Mouse (Mus musculus) kidney, adult 8-10 months (tissue): ENCODE results near the gene 5730455P16Rik.
"Not testable (repeated sequence)": the region's sequence is repeated elsewhere in the genome, so short reads cannot be mapped to it uniquely, and the experiment has no call there.

Experiments
- DNase-seq, 2 experiments: peaks; one replicate each; pipeline ENCODE4 v3.0.0; 2022

5730455P16Rik gene

DNA sequence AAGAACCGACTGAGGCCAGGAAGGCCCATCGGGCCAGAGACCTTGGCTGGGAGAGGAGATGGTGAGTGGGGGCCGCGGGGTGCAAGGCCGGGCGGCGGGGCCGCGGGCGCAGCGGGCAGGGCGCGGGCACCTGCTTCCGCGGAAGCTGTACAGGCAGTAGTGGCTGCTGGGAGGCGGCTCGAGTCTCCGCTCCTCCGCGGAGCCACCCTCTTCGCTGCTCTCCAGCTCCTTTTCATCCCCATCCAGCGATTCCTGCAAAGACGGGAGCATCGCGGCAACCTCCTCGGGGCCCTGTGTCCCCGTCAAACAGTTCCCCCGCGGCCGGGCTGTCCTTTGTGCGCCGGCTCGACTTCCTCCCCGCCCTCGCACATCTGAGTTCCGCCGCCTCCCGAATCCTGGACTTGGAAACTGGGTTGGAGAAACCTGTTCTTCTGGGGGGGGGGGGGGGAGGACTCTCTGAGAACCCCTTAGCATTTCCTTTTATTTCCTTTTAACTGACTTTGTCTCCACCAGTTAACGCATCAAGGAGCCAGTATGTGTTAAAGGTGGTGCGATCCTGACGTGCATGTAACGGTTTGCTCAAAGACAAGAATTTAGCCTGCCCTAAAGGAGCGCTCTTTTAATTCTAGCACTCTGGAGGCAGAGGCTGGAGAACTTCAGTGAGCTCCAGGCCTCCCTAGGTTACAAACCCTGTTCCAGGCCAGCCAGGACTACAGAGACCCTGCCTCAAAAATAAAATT lies at the start of gene 5730455P16Rik:
TSS of gene 5730455P16Rik (minus strand) at position 323 of the 740 bp plus-strand sequence.
- DNase-seq, result peak; percentile 55 to 77

DNA sequence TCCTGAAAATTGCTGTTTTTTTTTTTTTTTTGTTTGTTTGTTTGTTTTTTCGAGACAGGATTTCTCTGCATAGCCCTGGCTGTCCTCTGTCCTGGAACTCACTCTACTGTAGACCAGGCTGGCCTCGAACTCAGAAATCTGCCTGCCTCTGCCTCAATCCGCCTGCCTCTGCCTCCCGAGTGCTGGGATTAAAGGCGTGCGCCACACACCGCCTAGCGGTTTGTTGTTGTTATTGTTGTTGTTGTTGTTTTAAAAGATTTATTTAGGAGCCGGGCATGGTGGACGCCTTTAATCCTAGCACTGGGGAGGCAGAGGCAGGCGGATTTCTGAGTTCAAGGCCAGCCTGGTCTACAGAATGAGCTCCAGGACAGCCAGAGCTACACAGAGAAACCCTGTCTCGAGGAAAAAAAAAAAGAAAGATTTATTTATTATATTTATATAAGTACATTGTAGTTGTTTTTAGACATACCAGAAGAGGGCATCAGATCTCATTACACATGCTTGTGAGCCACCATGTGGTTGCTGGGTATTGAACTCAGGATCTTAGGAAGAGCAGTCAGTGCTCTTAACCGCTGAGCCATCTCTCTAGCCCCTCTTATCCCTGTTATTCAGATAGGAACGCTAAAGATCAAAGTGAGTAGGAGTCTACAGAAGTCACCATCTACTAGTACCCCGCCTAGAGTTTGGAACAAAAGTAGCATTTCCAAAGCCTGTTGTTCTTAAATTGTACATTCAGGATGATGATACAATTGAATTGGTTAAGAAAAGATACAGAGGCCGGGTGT lies 48.4 kb upstream of the 5730455P16Rik start:
- DNase-seq, result not testable (repeated sequence)

GRCm38 (mm10) chr11:80425247-80425778 lies 47.5 kb upstream of the 5730455P16Rik start:
- no peak for DNase-seq

GRCm38 (mm10) chr11:80424691-80425090 lies 46.9 kb upstream of the 5730455P16Rik start:
- DNase-seq, result no peak

DNA sequence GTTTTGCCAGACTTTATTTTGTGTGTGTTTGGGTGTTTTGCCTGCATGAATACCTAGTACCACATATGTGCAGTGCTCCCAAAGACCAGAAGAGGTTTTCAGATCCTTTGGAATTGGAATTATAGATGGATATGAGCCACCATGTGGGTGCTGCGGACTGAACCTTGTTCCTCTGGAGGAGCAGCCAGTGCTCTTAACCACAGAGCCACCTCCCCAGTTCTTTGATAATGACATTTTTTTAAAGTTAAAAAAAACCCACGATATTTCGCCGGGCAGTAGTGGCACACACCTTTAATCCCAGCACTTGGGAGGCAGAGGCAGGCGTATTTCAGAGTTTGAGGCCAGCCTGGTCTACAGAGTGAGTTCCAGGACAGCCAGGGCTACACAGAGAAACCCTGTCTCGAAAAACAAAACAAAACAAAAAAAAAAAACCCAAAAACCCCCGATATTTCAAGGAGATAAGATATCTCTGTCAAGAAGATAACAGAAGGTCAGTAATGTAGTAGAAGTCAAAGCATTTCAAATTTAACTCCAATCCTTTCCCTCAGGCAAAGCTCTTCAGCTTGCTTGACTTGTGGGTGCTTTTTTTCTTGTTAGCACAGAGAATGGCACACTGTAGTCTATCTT lies 43.7 kb upstream of the 5730455P16Rik start:
- DNase-seq, result no peak

- DNase-seq, result no peak
Observed at GRCm38 (mm10) chr11:80420202-80420984, 42.6 kb upstream of the 5730455P16Rik start.

GRCm38 (mm10) chr11:80419743-80420142 lies 41.9 kb upstream of the 5730455P16Rik start:
- no peak for DNase-seq

GRCm38 (mm10) chr11:80417085-80417484 lies 39.3 kb upstream of the 5730455P16Rik start:
- no peak for DNase-seq

GRCm38 (mm10) chr11:80410377-80410776 lies 32.5 kb upstream of the 5730455P16Rik start:
- no peak for DNase-seq

DNA sequence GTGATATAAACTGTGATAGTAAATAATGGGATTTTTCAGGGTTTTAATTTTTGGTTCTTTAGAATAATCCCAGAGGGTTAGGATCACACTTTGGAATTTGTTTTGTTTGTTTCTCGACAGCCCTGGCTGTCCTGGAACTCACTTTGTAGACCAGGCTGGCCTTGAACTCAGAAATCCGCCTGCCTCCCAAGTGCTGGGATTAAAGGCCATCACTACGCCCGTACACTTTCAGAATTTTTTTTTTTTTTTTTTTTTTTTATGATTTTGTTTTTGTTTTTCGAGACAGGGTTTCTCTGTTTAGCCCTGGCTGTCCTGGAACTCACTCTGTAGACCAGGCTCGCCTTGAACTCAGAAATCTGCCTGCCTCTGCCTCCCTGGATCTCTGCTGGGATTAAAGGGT lies 30.0 kb upstream of the 5730455P16Rik start:
- not testable (repeated sequence) for DNase-seq

DNA sequence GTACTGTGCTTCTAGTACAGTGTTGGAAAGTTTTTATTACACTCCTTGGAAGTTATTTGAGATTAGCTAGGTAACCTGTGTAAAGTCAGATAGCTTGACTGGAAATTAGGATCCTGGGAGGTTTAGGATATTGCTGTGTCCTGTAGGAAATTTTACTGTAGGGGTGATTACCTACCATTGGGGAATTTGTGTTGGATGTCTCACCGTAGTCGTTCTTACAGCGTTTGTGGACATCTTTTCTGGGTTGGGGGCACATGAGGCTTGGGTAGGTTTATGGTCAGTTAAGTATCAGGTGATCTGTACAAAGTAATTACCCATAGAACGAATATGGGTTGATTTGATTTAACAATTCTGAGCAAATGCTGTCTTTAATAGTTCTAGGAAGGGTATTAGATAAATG lies 18.8 kb upstream of the 5730455P16Rik start:
- no peak for DNase-seq

- DNase-seq, result no peak
Observed at GRCm38 (mm10) chr11:80395930-80396329, 18.1 kb upstream of the 5730455P16Rik start.

DNA sequence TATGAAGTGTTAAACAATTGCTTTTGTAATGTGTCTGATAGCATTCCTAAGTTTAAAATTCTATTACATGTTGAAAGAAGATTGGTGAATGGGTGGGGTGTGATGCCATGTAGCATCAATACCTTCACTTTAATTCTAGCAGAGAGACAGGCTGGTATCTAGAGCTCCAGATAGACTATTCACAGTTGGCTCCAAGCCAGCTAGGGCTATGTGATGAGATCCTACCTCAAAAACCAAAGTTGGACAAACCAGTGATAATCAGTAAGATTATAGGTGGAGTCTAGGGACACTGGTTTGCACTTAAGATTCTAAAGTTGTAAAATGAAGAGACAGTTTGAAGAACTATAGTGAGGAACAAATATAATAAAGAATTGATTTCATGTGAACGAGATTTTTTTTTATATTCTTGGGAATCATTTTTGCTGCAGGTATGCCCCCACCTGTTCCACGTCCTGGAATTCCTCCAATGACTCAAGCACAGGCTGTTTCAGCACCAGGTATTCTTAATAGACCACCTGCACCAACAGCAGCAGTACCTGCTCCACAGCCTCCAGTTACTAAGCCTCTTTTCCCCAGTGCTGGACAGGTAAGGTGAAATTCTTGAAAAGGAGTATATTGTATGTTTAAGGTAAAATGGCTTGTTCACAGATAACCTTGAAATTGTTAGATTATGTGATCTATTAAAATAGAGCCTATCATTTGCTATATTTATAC lies 13.7 kb upstream of the 5730455P16Rik start:
- no peak for DNase-seq

GRCm38 (mm10) chr11:80389885-80390284 lies 12.1 kb upstream of the 5730455P16Rik start:
- no peak for DNase-seq

- DNase-seq, result no peak
Observed at GRCm38 (mm10) chr11:80386790-80387189, 9.0 kb upstream of the 5730455P16Rik start.

DNA sequence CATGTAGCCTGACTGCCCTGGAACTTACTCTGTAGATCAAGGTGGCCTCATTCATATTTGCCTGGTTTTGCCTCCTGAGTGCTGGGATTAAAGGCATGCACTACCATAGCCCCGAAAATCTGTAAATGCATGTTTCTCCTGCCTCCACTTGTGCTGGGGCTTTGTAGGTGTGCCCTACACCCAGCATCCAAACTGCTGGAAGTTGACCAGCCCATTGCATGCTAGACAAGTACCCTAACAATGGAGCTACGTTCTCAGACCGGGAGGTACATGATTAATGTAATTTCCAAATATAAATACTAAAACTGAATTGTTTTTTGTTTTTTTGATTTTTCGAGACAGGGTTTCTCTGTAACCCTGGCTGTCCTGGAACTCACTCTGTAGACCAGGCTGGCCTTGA lies 7.2 kb upstream of the 5730455P16Rik start:
- DNase-seq, result no peak

DNA sequence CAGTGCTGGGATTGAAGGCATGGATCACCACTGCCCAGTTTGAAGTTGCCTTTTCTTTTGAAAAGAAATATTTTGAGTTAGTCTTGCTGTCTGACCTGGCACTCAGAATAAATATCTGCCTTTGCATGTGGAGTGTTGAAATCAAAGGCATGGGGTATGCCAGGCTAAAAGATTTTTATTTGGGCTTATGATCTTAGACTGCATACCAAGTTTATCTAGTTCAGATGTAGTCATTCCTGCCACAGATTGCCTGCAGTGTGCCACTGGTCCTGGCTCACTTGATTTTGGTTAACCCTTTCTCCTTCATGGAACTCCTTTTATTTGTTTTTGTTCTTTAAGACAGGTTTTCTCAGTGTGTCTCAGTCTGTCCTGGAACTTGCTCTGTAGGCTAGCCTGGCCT lies 6.6 kb upstream of the 5730455P16Rik start:
- DNase-seq, result no peak

DNA sequence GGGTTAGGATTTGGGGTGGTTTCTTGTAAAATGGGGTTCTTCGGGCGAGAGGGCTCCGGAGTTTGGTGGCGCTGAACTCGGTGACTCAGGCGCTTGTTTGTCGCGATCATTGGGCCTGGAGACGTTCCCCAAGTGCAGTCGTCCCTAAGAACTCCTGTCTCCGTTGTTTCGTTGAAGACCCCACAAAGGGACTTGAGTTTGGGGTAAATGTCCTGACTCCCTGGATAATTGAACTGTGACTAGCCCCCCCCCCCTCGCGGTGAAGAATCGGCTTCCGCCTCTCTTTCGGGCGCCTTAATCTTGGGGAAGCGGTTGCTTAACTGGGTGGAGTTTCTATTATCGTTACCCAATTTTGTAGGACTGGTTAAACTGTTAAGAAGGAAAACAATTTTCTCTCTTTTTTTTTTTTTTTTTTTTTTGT lies 5.8 kb upstream of the 5730455P16Rik start:
- DNase-seq, result no peak

GRCm38 (mm10) chr11:80383019-80383625 lies 5.3 kb upstream of the 5730455P16Rik start, which contains the start of gene Zfp207:
Zfp207 (plus strand) TSS chr11:80383279.
- DNase-seq, result peak; percentile 97 to 98

GRCm38 (mm10) chr11:80382626-80383018 lies 4.8 kb upstream of the 5730455P16Rik start:
- no peak for DNase-seq

DNA sequence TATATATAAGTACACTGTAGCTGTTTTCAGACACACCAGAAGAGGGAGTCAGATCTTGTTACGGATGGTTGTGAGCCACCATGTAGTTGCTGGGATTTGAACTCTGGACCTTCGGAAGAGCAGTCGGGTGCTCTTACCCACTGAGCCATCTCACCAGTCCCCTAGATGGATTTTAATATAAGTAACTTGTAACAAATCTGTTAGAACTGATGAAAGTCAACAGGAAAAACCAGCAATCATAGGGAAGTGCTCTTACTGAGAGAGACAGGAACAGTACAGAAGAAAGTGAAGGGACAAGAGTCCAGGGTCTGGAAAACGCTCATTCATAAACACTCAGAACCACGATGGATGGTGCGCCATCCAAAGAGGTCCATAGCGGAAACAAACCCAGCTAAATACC lies 1.4 kb upstream of the 5730455P16Rik start:
- DNase-seq, result not testable (repeated sequence)
